Mouse (Mus musculus): Measurements from ENCODE around the gene Sgca. TPM values are rescaled to one million over a fixed set of nuclear protein-coding genes. Genes with fewer than 3 reads are reported as not detected.

Sgca gene
- total RNA-seq, 2 experiments from 2014 or later, result 252 to 278 TPM

DNA sequence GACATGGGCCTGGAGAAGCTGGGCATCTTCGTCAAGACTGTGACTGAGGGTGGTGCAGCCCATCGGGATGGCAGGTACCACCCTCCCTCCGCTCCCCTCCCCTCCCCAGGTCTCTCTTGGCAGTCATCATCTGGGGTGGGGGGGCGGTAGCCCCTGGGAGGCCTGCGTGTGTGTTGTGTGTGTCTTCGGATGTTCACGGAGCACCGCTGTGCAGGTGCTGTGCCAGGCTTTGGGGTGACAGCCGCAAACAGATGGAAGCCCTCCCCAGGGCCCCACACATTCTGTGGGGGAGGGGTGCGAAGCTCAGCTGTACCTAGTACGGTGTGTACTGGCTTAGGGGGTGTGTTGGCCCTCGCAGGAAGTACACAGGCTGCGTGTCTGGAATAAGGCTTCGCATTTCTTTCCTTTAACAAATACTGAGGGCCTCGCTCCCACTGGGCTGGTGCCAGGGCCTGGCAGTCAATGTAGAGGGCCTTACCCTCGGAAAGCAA lies 22.0 kb upstream of the Sgca start:
- peak overlapping the region; percentile 93 for H3K27ac ChIP-seq
- peak; percentile 49 for DNase-seq
- peak overlapping the region; percentile 9; the same call in 1 of the 2 replicates for H3K4me3 ChIP-seq
- TF ChIP-seq CTCF (IDR thresholded peaks at IDR 0.05), result no peak
- intact Hi-C loops (cut with DNase I), result no loop called here

- DNase-seq, result peak; percentile 20
- Histone ChIP-seq H3K4me3 (peak overlapping the region; percentile 9; the same call in 1 of the 2 replicates), H3K27ac (peak overlapping the region; percentile 93)
- no peak for TF ChIP-seq CTCF (IDR thresholded peaks at IDR 0.05)
- intact Hi-C loops (cut with DNase I), result no loop called here
Measured at GRCm38 (mm10) chr11:94997596-94997995, 21.5 kb upstream of the Sgca start.

GRCm38 (mm10) chr11:94996984-94997383 lies 20.9 kb upstream of the Sgca start:
- DNase-seq, result no peak
- H3K4me3 ChIP-seq, result no peak overlapping the region
- intact Hi-C loops (cut with DNase I), result no loop called here
- TF ChIP-seq CTCF (IDR thresholded peaks at IDR 0.05), result no peak
- peak overlapping the region; percentile 93 for H3K27ac ChIP-seq

DNA sequence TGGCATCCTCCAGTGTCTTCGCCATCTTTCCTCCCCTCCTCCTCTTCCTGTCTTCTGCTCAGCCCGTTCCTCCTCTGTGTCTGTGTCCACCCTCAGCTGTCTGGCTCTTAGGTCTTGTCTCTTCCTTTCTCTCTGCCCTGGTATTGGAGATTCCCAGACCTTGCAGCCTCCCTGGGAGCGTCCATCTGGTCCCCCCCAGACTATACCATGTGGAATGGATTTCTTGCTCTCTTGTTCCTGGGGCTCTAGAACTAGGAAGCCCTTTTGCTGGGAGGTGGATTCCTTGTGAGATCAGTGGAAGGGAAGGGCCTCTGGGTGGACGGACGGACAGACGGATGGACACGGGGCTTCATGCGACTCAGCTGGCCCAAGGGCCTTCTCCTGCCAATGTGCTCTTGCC lies 20.0 kb upstream of the Sgca start:
- intact Hi-C loops (cut with DNase I), result no loop called here
- peak overlapping the region; percentile 98; the same call in 1 of the 2 replicates for H3K4me3 ChIP-seq

DNA sequence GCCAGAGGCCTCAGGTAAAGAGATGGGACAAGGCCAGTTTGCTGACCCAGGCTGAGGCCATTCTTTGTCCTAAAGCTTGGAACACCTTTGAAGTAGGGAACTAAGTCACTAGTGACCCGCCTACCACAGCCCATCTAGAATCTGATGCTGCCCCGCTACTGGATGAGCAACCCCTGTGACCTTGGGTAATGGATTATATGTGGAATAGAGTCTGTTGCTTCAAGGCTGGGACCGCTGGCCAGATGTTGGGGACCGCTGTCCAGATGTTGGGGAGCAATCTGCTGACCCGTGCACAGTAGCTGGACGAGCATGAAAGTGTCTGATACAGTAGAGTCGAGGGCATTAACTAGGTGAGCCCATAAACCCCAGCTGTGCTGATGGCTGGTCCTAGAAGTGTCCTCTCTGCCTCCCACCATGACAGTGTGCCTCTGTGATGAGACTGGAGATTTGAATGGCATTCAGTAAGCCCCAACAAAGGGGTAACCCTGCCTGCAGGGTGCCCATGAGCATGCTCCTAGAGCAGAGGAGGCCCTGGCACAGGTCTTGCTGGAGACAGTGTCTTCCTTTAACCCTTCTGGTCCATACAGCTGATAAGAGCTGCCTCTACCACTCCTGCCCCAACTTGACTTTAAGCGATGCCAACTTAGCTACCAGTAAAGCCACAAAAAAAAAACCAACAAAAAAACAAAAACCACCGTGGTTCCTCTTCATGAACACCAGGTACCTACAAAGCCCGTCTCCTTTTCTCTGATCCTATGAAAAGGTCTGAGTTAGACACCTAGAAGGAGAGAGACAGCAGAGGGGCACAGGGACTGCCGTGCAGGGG lies 19.0 kb upstream of the Sgca start:
- intact Hi-C loops (cut with DNase I), result no loop called here
- peak; percentile 17 for DNase-seq
- peak overlapping the region; percentile 93 for H3K27ac ChIP-seq
- peak overlapping the region; percentile 98 for H3K4me3 ChIP-seq
- no peak for TF ChIP-seq CTCF (IDR thresholded peaks at IDR 0.05)

More for the DNA sequence above, 20.0 kb upstream of the Sgca start:
- peak overlapping the region; percentile 93 for H3K27ac ChIP-seq
- TF ChIP-seq CTCF (IDR thresholded peaks at IDR 0.05), result no peak
- no peak for DNase-seq

GRCm38 (mm10) chr11:94994208-94994814 lies 18.2 kb upstream of the Sgca start:
- H3K27ac ChIP-seq, result peak overlapping the region; percentile 93

DNA sequence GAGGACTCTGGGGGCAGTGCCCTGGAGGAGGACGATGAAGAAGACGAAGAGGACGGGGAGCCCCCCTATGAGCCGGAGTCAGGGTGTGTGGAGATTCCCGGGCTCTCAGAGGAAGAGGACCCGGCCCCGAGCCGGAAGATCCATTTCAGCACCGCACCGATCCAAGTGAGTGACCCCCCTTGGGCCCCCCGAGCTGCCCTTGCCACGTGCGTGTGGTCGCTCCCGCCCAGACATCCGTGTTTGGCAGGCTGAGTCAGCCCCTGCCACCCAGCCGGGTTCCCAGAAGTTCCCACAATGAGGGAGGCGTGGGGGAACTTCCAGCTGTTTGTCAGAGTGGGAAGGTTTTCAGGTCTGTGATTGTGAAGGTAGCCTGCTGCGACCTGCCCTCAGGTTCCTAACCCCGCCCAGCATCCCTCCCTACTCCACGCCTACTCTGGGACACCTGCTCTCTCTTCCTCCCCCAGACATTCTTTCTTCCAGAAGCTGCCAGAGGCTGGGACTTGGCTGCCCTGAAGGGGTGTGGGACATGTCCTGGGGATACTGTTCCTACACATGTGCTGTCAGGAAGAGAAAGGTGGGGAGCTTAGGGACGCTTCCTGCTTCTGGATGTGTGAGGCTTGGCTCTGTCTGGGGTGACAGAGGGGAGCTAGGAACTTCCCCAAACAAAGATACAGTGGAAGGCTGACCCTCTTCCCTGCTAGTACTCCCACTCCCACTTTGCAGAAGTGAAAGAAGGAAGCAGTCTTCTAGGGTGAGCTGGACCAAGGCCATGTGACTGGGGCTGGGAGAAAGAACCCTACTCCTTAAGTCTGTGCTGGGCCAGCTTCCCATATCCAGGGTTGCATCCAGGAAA lies 16.9 kb upstream of the Sgca start:
- Histone ChIP-seq H3K4me3 (peak overlapping the region; percentile 98), H3K27ac (peak overlapping the region; percentile 93)
- peak; percentile 59 for DNase-seq
- TF ChIP-seq CTCF (IDR thresholded peaks at IDR 0.05), result no peak
- intact Hi-C loops (cut with DNase I), result no loop called here

More at GRCm38 (mm10) chr11:94994208-94994814, 18.2 kb upstream of the Sgca start:
- no peak for TF ChIP-seq CTCF (IDR thresholded peaks at IDR 0.05)
- intact Hi-C loops (cut with DNase I), result no loop called here
- H3K4me3 ChIP-seq, result peak overlapping the region; percentile 98
- peak; percentile 65 for DNase-seq

DNA sequence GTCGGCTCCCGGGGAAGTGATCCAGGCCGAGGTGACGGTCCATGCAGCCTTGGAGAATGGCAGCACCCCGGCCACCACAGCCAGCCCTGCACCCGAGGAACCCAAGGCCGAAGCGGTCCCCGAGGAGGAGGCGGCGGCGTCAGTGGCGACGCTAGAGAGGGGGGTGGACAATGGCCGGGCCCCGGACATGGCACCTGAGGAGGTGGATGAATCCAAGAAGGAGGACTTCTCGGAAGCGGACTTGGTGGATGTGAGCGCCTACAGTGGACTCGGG lies 16.3 kb upstream of the Sgca start:
- DNase-seq, result no peak
- intact Hi-C loops (cut with DNase I), result no loop called here
- no peak for TF ChIP-seq CTCF (IDR thresholded peaks at IDR 0.05)

DNA sequence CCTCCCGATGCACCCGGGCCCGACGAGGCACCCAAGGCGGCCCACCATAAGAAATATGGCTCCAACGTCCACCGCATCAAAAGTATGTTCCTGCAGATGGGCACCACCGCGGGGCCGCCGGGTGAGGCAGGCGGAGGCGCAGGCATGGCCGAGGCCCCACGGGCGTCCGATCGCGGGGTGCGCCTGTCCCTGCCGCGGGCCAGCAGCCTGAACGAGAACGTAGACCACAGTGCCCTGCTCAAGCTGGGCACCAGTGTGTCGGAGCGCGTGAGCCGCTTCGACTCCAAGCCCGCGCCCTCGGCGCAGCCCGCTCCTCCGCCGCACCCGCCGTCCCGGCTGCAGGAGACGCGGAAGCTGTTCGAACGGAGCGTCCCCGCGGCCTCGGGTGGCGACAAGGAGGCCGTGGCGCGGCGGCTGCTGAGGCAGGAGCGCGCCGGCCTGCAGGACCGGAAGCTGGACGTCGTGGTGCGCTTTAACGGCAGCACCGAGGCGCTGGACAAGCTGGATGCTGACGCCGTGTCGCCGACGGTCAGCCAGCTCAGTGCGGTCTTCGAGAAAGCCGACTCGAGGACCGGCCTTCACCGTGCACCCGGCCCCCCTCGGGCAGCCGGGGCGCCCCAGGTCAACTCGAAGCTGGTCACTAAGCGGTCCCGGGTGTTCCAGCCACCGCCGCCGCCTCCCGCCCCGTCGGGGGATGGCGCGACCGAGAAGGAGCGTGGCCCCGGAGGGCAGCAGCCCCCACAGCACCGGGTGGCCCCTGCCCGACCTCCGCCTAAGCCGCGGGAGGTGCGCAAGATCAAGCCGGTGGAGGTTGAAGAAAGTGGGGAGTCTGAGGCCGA lies 15.7 kb upstream of the Sgca start:
- peak; percentile 71 for DNase-seq
- no peak for TF ChIP-seq CTCF (IDR thresholded peaks at IDR 0.05)
- intact Hi-C loops (cut with DNase I), result no loop called here
- peak overlapping the region; percentile 93 for H3K27ac ChIP-seq
- H3K4me3 ChIP-seq, result peak overlapping the region; percentile 98

More for the DNA sequence above, 16.3 kb upstream of the Sgca start:
- Histone ChIP-seq H3K27ac (peak overlapping the region; percentile 93), H3K4me3 (peak overlapping the region; percentile 98)

- peak within 1 kb of the TSS; percentile 98 for H3K4me3 ChIP-seq
- intact Hi-C loops (cut with DNase I), result no loop called here
- peak within 1 kb of the TSS; percentile 93 for H3K27ac ChIP-seq
- peak; percentile 96 for DNase-seq
- TF ChIP-seq CTCF (IDR thresholded peaks at IDR 0.05), result peak; percentile 76
Measured at GRCm38 (mm10) chr11:94990749-94991577, 14.8 kb upstream of the Sgca start, which contains the start of gene Ppp1r9b. Ppp1r9b (plus strand) TSS chr11:94991035.
